Mouse (Mus musculus): ENCODE measurements around the gene Obscn. TPM values are rescaled to one million over a fixed set of nuclear protein-coding genes. Genes with fewer than 3 reads are reported as not detected.
A peak's percentile ranks its signal among the peaks of the same experiment; 100 is the strongest.

The Obscn gene
- polyA plus RNA-seq, 1 experiment from 2014 or later: 0.70 TPM

- Histone ChIP-seq H3K4me2 (no peak overlapping the region), H3K9me3 (no peaks in the 10 kb centered on the region), H3K27me3 (no peaks in the 10 kb centered on the region), H3K4me3 (replicated peaks) (no peak overlapping the region), H3K36me3 (peaks cover 54% of the 10 kb centered on the region), H3K9ac (replicated peaks) (no peak overlapping the region), H3K27ac (no peak overlapping the region), H3K4me1 (replicated peaks) (no peaks in the 10 kb centered on the region)
- no peak; the same call in 1 of the 2 replicates for ATAC-seq (ENCODE audit: insufficient number of reproducible peaks, insufficient read depth, low FRiP score, low TSS enrichment, low read depth)
- WGBS: 88% methylated on average over 21 of the region's 21 CpGs
Measured at GRCm38 (mm10) chr11:58970831-58971530, 165.2 kb downstream of the Obscn start.

GRCm38 (mm10) chr11:58969659-58970058 is 166.5 kb downstream of the Obscn start:
- peaks cover 52% of the 10 kb centered on the region for H3K36me3 ChIP-seq
- no peaks in the 10 kb centered on the region for H3K27me3 ChIP-seq
- no peak overlapping the region for H3K27ac ChIP-seq
- no peak for ATAC-seq (ENCODE audit: insufficient number of reproducible peaks, insufficient read depth, low FRiP score, low TSS enrichment, low read depth)
- H3K9ac ChIP-seq (replicated peaks): no peak overlapping the region
- no peak overlapping the region for H3K4me2 ChIP-seq
- WGBS: 79% methylated on average over 6 of the region's 6 CpGs
- no peaks in the 10 kb centered on the region for H3K9me3 ChIP-seq
- H3K4me3 ChIP-seq (replicated peaks): no peak overlapping the region
- H3K4me1 ChIP-seq (replicated peaks): no peaks in the 10 kb centered on the region

- H3K36me3 ChIP-seq: peaks cover 46% of the 10 kb centered on the region
- H3K4me2 ChIP-seq: no peak overlapping the region
- peaks cover 4% of the 10 kb centered on the region; the same call in 1 of the 2 replicates for H3K27me3 ChIP-seq
- no peak for ATAC-seq (ENCODE audit: insufficient number of reproducible peaks, insufficient read depth, low FRiP score, low TSS enrichment, low read depth)
- H3K27ac ChIP-seq: no peak overlapping the region
- H3K9ac ChIP-seq (replicated peaks): no peak overlapping the region
- no peaks in the 10 kb centered on the region for H3K9me3 ChIP-seq
- 85% methylated on average over 8 of the region's 8 CpGs for WGBS
- H3K4me3 ChIP-seq (replicated peaks): no peak overlapping the region
- no peaks in the 10 kb centered on the region for H3K4me1 ChIP-seq (replicated peaks)
Measured at GRCm38 (mm10) chr11:58969027-58969426, 167.2 kb downstream of the Obscn start.

- H3K4me1 ChIP-seq (replicated peaks): no peaks in the 10 kb centered on the region
- WGBS: 88% methylated on average over 7 of the region's 7 CpGs
- no peak for ATAC-seq (ENCODE audit: insufficient number of reproducible peaks, insufficient read depth, low FRiP score, low TSS enrichment, low read depth)
Measured at GRCm38 (mm10) chr11:58968551-58968950, 167.7 kb downstream of the Obscn start.

GRCm38 (mm10) chr11:58967346-58967745 is 168.9 kb downstream of the Obscn start:
- Histone ChIP-seq H3K36me3 (peaks cover 42% of the 10 kb centered on the region), H3K4me2 (no peak overlapping the region), H3K9ac (replicated peaks) (no peak overlapping the region), H3K27me3 (peaks cover 21% of the 10 kb centered on the region), H3K27ac (no peak overlapping the region), H3K4me3 (replicated peaks) (no peak overlapping the region), H3K4me1 (replicated peaks) (no peaks in the 10 kb centered on the region), H3K9me3 (no peaks in the 10 kb centered on the region)
- no peak for ATAC-seq (ENCODE audit: insufficient number of reproducible peaks, insufficient read depth, low FRiP score, low TSS enrichment, low read depth)
- 100% methylated on average over 1 of the region's 1 CpGs for WGBS

More at GRCm38 (mm10) chr11:58968551-58968950, 167.7 kb downstream of the Obscn start:
- H3K36me3 ChIP-seq: peaks cover 46% of the 10 kb centered on the region
- H3K27me3 ChIP-seq: peaks cover 9% of the 10 kb centered on the region
- H3K9me3 ChIP-seq: no peaks in the 10 kb centered on the region
- H3K4me2 ChIP-seq: no peak overlapping the region
- H3K9ac ChIP-seq (replicated peaks): no peak overlapping the region
- H3K27ac ChIP-seq: no peak overlapping the region
- no peak overlapping the region for H3K4me3 ChIP-seq (replicated peaks)

- H3K9ac ChIP-seq (replicated peaks): no peak overlapping the region
- peaks cover 35% of the 10 kb centered on the region for H3K27me3 ChIP-seq
- H3K36me3 ChIP-seq: peaks cover 22% of the 10 kb centered on the region; the same call in 1 of the 2 replicates
- no peak overlapping the region for H3K4me3 ChIP-seq (replicated peaks)
- no peaks in the 10 kb centered on the region; the same call in 1 of the 2 replicates for H3K4me1 ChIP-seq (replicated peaks)
- H3K4me2 ChIP-seq: no peak overlapping the region
- no peak for ATAC-seq (ENCODE audit: insufficient number of reproducible peaks, insufficient read depth, low FRiP score, low TSS enrichment, low read depth)
- H3K27ac ChIP-seq: no peak overlapping the region
- WGBS: 48% methylated on average over 12 of the region's 12 CpGs
- H3K9me3 ChIP-seq: peaks cover 8% of the 10 kb centered on the region
Measured at GRCm38 (mm10) chr11:58965001-58965760, 171.0 kb downstream of the Obscn start.

GRCm38 (mm10) chr11:58964216-58964615 is 172.0 kb downstream of the Obscn start:
- no peak overlapping the region for H3K9ac ChIP-seq (replicated peaks)
- H3K9me3 ChIP-seq: peaks cover 8% of the 10 kb centered on the region
- H3K36me3 ChIP-seq: peaks cover 16% of the 10 kb centered on the region; the same call in 1 of the 2 replicates
- no peak overlapping the region for H3K27ac ChIP-seq
- peaks cover 40% of the 10 kb centered on the region for H3K27me3 ChIP-seq
- no peak overlapping the region for H3K4me2 ChIP-seq
- peaks cover 7% of the 10 kb centered on the region; the same call in 1 of the 2 replicates for H3K4me1 ChIP-seq (replicated peaks)
- ATAC-seq (ENCODE audit: insufficient number of reproducible peaks, insufficient read depth, low FRiP score, low TSS enrichment, low read depth): no peak
- H3K4me3 ChIP-seq (replicated peaks): no peak overlapping the region
- 83% methylated on average over 7 of the region's 7 CpGs for WGBS

GRCm38 (mm10) chr11:58963543-58963942 is 172.7 kb downstream of the Obscn start:
- 39% methylated on average over 17 of the region's 17 CpGs for WGBS
- Histone ChIP-seq H3K4me3 (replicated peaks) (no peak overlapping the region), H3K4me1 (replicated peaks) (peaks cover 8% of the 10 kb centered on the region; the same call in 1 of the 2 replicates), H3K9me3 (peaks cover 8% of the 10 kb centered on the region), H3K9ac (replicated peaks) (no peak overlapping the region), H3K36me3 (peaks cover 10% of the 10 kb centered on the region; the same call in 1 of the 2 replicates), H3K4me2 (no peak overlapping the region), H3K27me3 (peaks cover 44% of the 10 kb centered on the region), H3K27ac (no peak overlapping the region)
- no peak for ATAC-seq (ENCODE audit: insufficient number of reproducible peaks, insufficient read depth, low FRiP score, low TSS enrichment, low read depth)

- 59% methylated on average over 50 of the region's 50 CpGs for WGBS
- Histone ChIP-seq H3K27me3 (peaks cover 53% of the 10 kb centered on the region), H3K4me2 (0 out of 2 replicates have a peak overlapping the region, but pooled peaks have one; percentile 10), H3K4me1 (replicated peaks) (peaks cover 19% of the 10 kb centered on the region), H3K9me3 (peaks cover 8% of the 10 kb centered on the region), H3K4me3 (replicated peaks) (no peak overlapping the region; the same call in 1 of the 2 replicates), H3K27ac (no peak overlapping the region), H3K9ac (replicated peaks) (no peak overlapping the region), H3K36me3 (peaks cover 12% of the 10 kb centered on the region)
- ATAC-seq (ENCODE audit: insufficient number of reproducible peaks, insufficient read depth, low FRiP score, low TSS enrichment, low read depth): no peak
Measured at GRCm38 (mm10) chr11:58961364-58962177, 174.6 kb downstream of the Obscn start.

GRCm38 (mm10) chr11:58959921-58960465 is 176.2 kb downstream of the Obscn start:
- no peak overlapping the region; the same call in 1 of the 2 replicates for H3K9ac ChIP-seq (replicated peaks)
- H3K27me3 ChIP-seq: peaks cover 53% of the 10 kb centered on the region
- WGBS: 2% methylated on average over 40 of the region's 40 CpGs
- no peak overlapping the region for H3K27ac ChIP-seq
- H3K9me3 ChIP-seq: peaks cover 8% of the 10 kb centered on the region
- H3K4me1 ChIP-seq (replicated peaks): peaks cover 26% of the 10 kb centered on the region
- H3K36me3 ChIP-seq: peaks cover 12% of the 10 kb centered on the region
- ATAC-seq (ENCODE audit: insufficient number of reproducible peaks, insufficient read depth, low FRiP score, low TSS enrichment, low read depth): peak; percentile 57
- peak overlapping the region; percentile 44 for H3K4me3 ChIP-seq (replicated peaks)
- H3K4me2 ChIP-seq: peak overlapping the region; percentile 65
